Mouse (Mus musculus): ENCODE data around the gene Ryr2. TPM values are rescaled to one million over a fixed set of nuclear protein-coding genes. Genes with fewer than 3 reads are reported as not detected.

Gene Ryr2
- total and polyA plus RNA-seq, 2 experiments: under 0.01 TPM; not detected in 1

GRCm38 (mm10) chr13:11868056-11868455, 238.7 kb downstream of the Ryr2 start:
- no peak for DNase-seq (ENCODE audit: extremely low read depth, low read depth, low spot score)
- Histone ChIP-seq H3K9ac (ENCODE audit: low read depth, low read length) (no peak overlapping the region), H3K4me1 (ENCODE audit: control insufficient read depth, insufficient read depth, low read length) (no peaks in the 10 kb centered on the region), H3K27me3 (ENCODE audit: control insufficient read depth, insufficient read depth, low read length) (no peaks in the 10 kb centered on the region), H3K27ac (replicated peaks; ENCODE audit: insufficient read depth, low read depth, low read length) (no peak overlapping the region), H3K36me3 (ENCODE audit: control insufficient read depth, insufficient read depth, low read length) (no peaks in the 10 kb centered on the region), H3K79me2 (ENCODE audit: control insufficient read depth, insufficient read depth, low read length) (no peaks in the 10 kb centered on the region), H3K4me3 (ENCODE audit: insufficient read depth, low read depth, low read length) (no peak overlapping the region)
- TF ChIP-seq POLR2A (IDR thresholded peaks at IDR 0.05; ENCODE audit: extremely low read depth, insufficient read depth, low read length): no peak
- TF ChIP-seq CTCF (IDR thresholded peaks at IDR 0.05; ENCODE audit: low read depth, low read length): no peak
- 72% methylated on average over 7 of the region's 7 CpGs for WGBS

- no peaks in the 10 kb centered on the region for H3K27me3 ChIP-seq (ENCODE audit: control insufficient read depth, insufficient read depth, low read length)
- H3K4me3 ChIP-seq (ENCODE audit: insufficient read depth, low read depth, low read length): no peak overlapping the region
- no peaks in the 10 kb centered on the region for H3K36me3 ChIP-seq (ENCODE audit: control insufficient read depth, insufficient read depth, low read length)
- H3K4me1 ChIP-seq (ENCODE audit: control insufficient read depth, insufficient read depth, low read length): no peaks in the 10 kb centered on the region
- TF ChIP-seq CTCF (IDR thresholded peaks at IDR 0.05; ENCODE audit: low read depth, low read length): no peak
- no peak for TF ChIP-seq POLR2A (IDR thresholded peaks at IDR 0.05; ENCODE audit: extremely low read depth, insufficient read depth, low read length)
- no peak for DNase-seq (ENCODE audit: extremely low read depth, low read depth, low spot score)
- H3K79me2 ChIP-seq (ENCODE audit: control insufficient read depth, insufficient read depth, low read length): no peaks in the 10 kb centered on the region
- no peak overlapping the region for H3K9ac ChIP-seq (ENCODE audit: low read depth, low read length)
- H3K27ac ChIP-seq (replicated peaks; ENCODE audit: insufficient read depth, low read depth, low read length): no peak overlapping the region
- 76% methylated on average over 3 of the region's 3 CpGs for WGBS
These were observed 241.5 kb downstream of the Ryr2 start for GRCm38 (mm10) chr13:11865261-11865660.

GRCm38 (mm10) chr13:11851691-11852090, 255.1 kb downstream of the Ryr2 start:
- H3K4me3 ChIP-seq (ENCODE audit: insufficient read depth, low read depth, low read length): no peak overlapping the region
- no peaks in the 10 kb centered on the region for H3K36me3 ChIP-seq (ENCODE audit: control insufficient read depth, insufficient read depth, low read length)
- no peak overlapping the region for H3K9ac ChIP-seq (ENCODE audit: low read depth, low read length)
- H3K4me1 ChIP-seq (ENCODE audit: control insufficient read depth, insufficient read depth, low read length): no peaks in the 10 kb centered on the region
- no peaks in the 10 kb centered on the region for H3K79me2 ChIP-seq (ENCODE audit: control insufficient read depth, insufficient read depth, low read length)
- no peak for DNase-seq (ENCODE audit: extremely low read depth, low read depth, low spot score)
- no peaks in the 10 kb centered on the region for H3K27me3 ChIP-seq (ENCODE audit: control insufficient read depth, insufficient read depth, low read length)
- WGBS: 29% methylated on average over 3 of the region's 3 CpGs
- TF ChIP-seq POLR2A (IDR thresholded peaks at IDR 0.05; ENCODE audit: extremely low read depth, insufficient read depth, low read length) (no peak), CTCF (IDR thresholded peaks at IDR 0.05; ENCODE audit: low read depth, low read length) (no peak)
- H3K27ac ChIP-seq (replicated peaks; ENCODE audit: insufficient read depth, low read depth, low read length): no peak overlapping the region

GRCm38 (mm10) chr13:11843889-11844288, 262.9 kb downstream of the Ryr2 start:
- Histone ChIP-seq H3K27ac (replicated peaks; ENCODE audit: insufficient read depth, low read depth, low read length) (no peak overlapping the region), H3K4me3 (ENCODE audit: insufficient read depth, low read depth, low read length) (no peak overlapping the region), H3K27me3 (ENCODE audit: control insufficient read depth, insufficient read depth, low read length) (no peaks in the 10 kb centered on the region), H3K79me2 (ENCODE audit: control insufficient read depth, insufficient read depth, low read length) (no peaks in the 10 kb centered on the region), H3K9ac (ENCODE audit: low read depth, low read length) (no peak overlapping the region), H3K36me3 (ENCODE audit: control insufficient read depth, insufficient read depth, low read length) (no peaks in the 10 kb centered on the region), H3K4me1 (ENCODE audit: control insufficient read depth, insufficient read depth, low read length) (no peaks in the 10 kb centered on the region)
- TF ChIP-seq CTCF (IDR thresholded peaks at IDR 0.05; ENCODE audit: low read depth, low read length): no peak
- no peak for TF ChIP-seq POLR2A (IDR thresholded peaks at IDR 0.05; ENCODE audit: extremely low read depth, insufficient read depth, low read length)
- 82% methylated on average over 1 of the region's 1 CpGs for WGBS
- DNase-seq (ENCODE audit: extremely low read depth, low read depth, low spot score): no peak

- Histone ChIP-seq H3K79me2 (ENCODE audit: control insufficient read depth, insufficient read depth, low read length) (no peaks in the 10 kb centered on the region), H3K27ac (replicated peaks; ENCODE audit: insufficient read depth, low read depth, low read length) (no peak overlapping the region), H3K36me3 (ENCODE audit: control insufficient read depth, insufficient read depth, low read length) (no peaks in the 10 kb centered on the region), H3K27me3 (ENCODE audit: control insufficient read depth, insufficient read depth, low read length) (no peaks in the 10 kb centered on the region), H3K4me3 (ENCODE audit: insufficient read depth, low read depth, low read length) (no peak overlapping the region), H3K4me1 (ENCODE audit: control insufficient read depth, insufficient read depth, low read length) (no peaks in the 10 kb centered on the region), H3K9ac (ENCODE audit: low read depth, low read length) (no peak overlapping the region)
- no peak for DNase-seq (ENCODE audit: extremely low read depth, low read depth, low spot score)
- TF ChIP-seq POLR2A (IDR thresholded peaks at IDR 0.05; ENCODE audit: extremely low read depth, insufficient read depth, low read length) (no peak), CTCF (IDR thresholded peaks at IDR 0.05; ENCODE audit: low read depth, low read length) (no peak)
- 91% methylated on average over 3 of the region's 3 CpGs for WGBS
These were observed 268.9 kb downstream of the Ryr2 start for GRCm38 (mm10) chr13:11837870-11838269.

GRCm38 (mm10) chr13:11837152-11837551, 269.6 kb downstream of the Ryr2 start:
- H3K4me3 ChIP-seq (ENCODE audit: insufficient read depth, low read depth, low read length): no peak overlapping the region
- no peak overlapping the region for H3K27ac ChIP-seq (replicated peaks; ENCODE audit: insufficient read depth, low read depth, low read length)
- no peak overlapping the region for H3K9ac ChIP-seq (ENCODE audit: low read depth, low read length)
- no peaks in the 10 kb centered on the region for H3K27me3 ChIP-seq (ENCODE audit: control insufficient read depth, insufficient read depth, low read length)
- DNase-seq (ENCODE audit: extremely low read depth, low read depth, low spot score): no peak
- TF ChIP-seq POLR2A (IDR thresholded peaks at IDR 0.05; ENCODE audit: extremely low read depth, insufficient read depth, low read length): no peak
- no peak for TF ChIP-seq CTCF (IDR thresholded peaks at IDR 0.05; ENCODE audit: low read depth, low read length)
- H3K79me2 ChIP-seq (ENCODE audit: control insufficient read depth, insufficient read depth, low read length): no peaks in the 10 kb centered on the region
- H3K36me3 ChIP-seq (ENCODE audit: control insufficient read depth, insufficient read depth, low read length): no peaks in the 10 kb centered on the region
- H3K4me1 ChIP-seq (ENCODE audit: control insufficient read depth, insufficient read depth, low read length): no peaks in the 10 kb centered on the region
- 85% methylated on average over 4 of the region's 4 CpGs for WGBS
